Mouse (Mus musculus) C2C12 (cell line): Measurements from ENCODE around the gene Ttc39b.

Source experiments
- CTCF ChIP-seq: IDR thresholded peaks from one replicate; pipeline ENCODE4 v1.5.1; 2011; ENCODE audit not compliant: control insufficient read depth, insufficient read depth, insufficient read length
- FOSL1 ChIP-seq: IDR thresholded peaks from one replicate; pipeline ENCODE4 v1.8.0; 2011; ENCODE audit warnings: mild to moderate bottlenecking, low read length; ENCODE audit not compliant: poor library complexity, insufficient read depth, severe bottlenecking
- MAX ChIP-seq: IDR thresholded peaks from one replicate; pipeline ENCODE4 v1.6.1; 2011; ENCODE audit warnings: mild to moderate bottlenecking, control low read depth
- MYOG ChIP-seq: IDR thresholded peaks from one replicate; pipeline ENCODE4 v1.6.1; 2011; ENCODE audit not compliant: control insufficient read depth, insufficient read length; ENCODE audit errors: extremely low read depth
- USF1 ChIP-seq: IDR thresholded peaks from one replicate; pipeline ENCODE4 v1.6.1; 2011; ENCODE audit warnings: low read depth, mild to moderate bottlenecking, control low read depth, moderate library complexity

DNA sequence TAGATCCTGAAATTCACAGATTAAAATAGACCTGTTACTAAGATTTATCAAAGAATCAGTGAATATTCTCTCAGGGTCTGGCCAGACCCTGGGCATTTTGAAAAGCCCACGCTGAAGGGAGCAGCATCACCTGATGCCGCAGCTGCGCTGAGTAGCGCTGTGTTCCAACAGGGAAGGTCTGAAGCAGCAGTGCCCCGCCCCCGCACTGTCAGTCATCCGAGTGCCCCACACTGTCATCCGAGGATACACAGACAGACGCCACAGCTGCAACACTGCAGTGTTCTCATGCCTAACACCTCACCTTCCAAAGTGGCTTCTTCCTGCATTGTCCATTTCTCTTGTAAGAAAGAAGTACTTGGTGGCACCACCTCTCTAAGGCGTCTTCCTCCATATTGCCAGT lies 96.0 kb downstream of the Ttc39b start:
- TF ChIP-seq CTCF (no peak), MAX (no peak), MYOG (no peak), FOSL1 (no peak), USF1 (no peak)
